In genomic region chr9:96960241-96960640, GRCm38 (mm10) we compare ENCODE assay signal across 10 mouse cellular contexts. TPM values are rescaled to one million over a fixed set of nuclear protein-coding genes. Genes with fewer than 3 reads are reported as not detected.
A peak's percentile ranks its signal among the peaks of the same experiment; 100 is the strongest.
DNase-seq lines count a peak whose midpoint lies in the region; ATAC-seq and TF ChIP-seq lines count a peak whose summit lies in the region.
"Had no signal": no experiment of that assay in that cellular context is flagged by ENCODE, and none has a peak within 500 bp of the region (broad histone marks: within the 10 kb centered on the region; RNA-seq: fewer than 3 reads in every experiment).

No protein-coding gene starts in this region.

- no peak overlapping the region for H3K9ac ChIP-seq in intestine, postnatal 0 days (ENCODE audit: low read depth, low read length)
- H3K9ac ChIP-seq in intestine, embryonic 16.5 days (ENCODE audit: low read depth, low read length): no peak overlapping the region

- TF ChIP-seq CTCF in intestine, postnatal 0 days (IDR thresholded peaks at IDR 0.05; ENCODE audit: low read depth): peak; percentile 73
- peak; percentile 25; the same call in 1 of the 2 replicates for TF ChIP-seq CTCF in G1E (IDR thresholded peaks at IDR 0.05; ENCODE audit: low read depth, low read length)

- peak; percentile 24 to 25 for DNase-seq in B cell, adult 2 months
- DNase-seq in G1E (ENCODE audit: low spot score): no peak
- peak; percentile 56 to 80 for DNase-seq in kidney, postnatal 36 days
- DNase-seq in ovary, adult 18-20 months (ENCODE audit: low spot score): no peak
- no peak for DNase-seq in gastrocnemius, adult 18-20 months (ENCODE audit: low spot score)
- no peak for DNase-seq in layer of hippocampus, postnatal 25 days (ENCODE audit: extremely low spot score in 1 of 2, low spot score in 1 of 2)

- peak overlapping the region; percentile 3; the same call in 1 of the 2 replicates for H3K27ac ChIP-seq in intestine, postnatal 0 days (ENCODE audit: low read depth, low read length)
- no peak overlapping the region for H3K27ac ChIP-seq in intestine, embryonic 16.5 days (ENCODE audit: low read length)
- H3K27ac ChIP-seq: embryonic facial prominence, embryonic 10.5 days had no signal

- 0 out of 2 replicates have a peak, but pooled peaks cover 9% of the 10 kb centered on the region for H3K4me1 ChIP-seq in intestine, postnatal 0 days (replicated peaks; ENCODE audit: control insufficient read depth, insufficient read depth, low read length)
- H3K4me1 ChIP-seq in intestine, embryonic 16.5 days (ENCODE audit: control insufficient read depth, insufficient read depth, low read length): peaks cover 44% of the 10 kb centered on the region
- H3K4me1 ChIP-seq in G1E (ENCODE audit: insufficient read depth, low read depth, low read length): no peaks in the 10 kb centered on the region

- H3K4me2 ChIP-seq in intestine, postnatal 0 days (replicated peaks; ENCODE audit: low read depth): no peak overlapping the region
- H3K4me2 ChIP-seq in intestine, embryonic 16.5 days (ENCODE audit: low read depth, low read length): no peak overlapping the region

- ATAC-seq in intestine, postnatal 0 days: no peak
- no peak for ATAC-seq in intestine, embryonic 16.5 days
- ATAC-seq in G1E (ENCODE audit: extremely low read depth, insufficient number of reproducible peaks, low FRiP score, poor library complexity, severe bottlenecking): no peak
- ATAC-seq: hindbrain, embryonic 16.5 days had no signal

- no peaks in the 10 kb centered on the region for H3K9me3 ChIP-seq in intestine, postnatal 0 days (ENCODE audit: control insufficient read depth)
- no peaks in the 10 kb centered on the region for H3K9me3 ChIP-seq in intestine, embryonic 16.5 days (ENCODE audit: control insufficient read depth, low read length)
- H3K9me3 ChIP-seq in G1E (replicated peaks): no peaks in the 10 kb centered on the region; the same call in 1 of the 2 replicates

- 72% methylated on average over 4 of the region's 4 CpGs for WGBS in intestine, postnatal 0 days
- 85% methylated on average over 4 of the region's 4 CpGs for WGBS in intestine, embryonic 16.5 days

- no peaks in the 10 kb centered on the region for H3K36me3 ChIP-seq in intestine, postnatal 0 days (ENCODE audit: control insufficient read depth, insufficient read depth)
- H3K36me3 ChIP-seq in intestine, embryonic 16.5 days (ENCODE audit: control insufficient read depth, insufficient read depth, low read length): no peaks in the 10 kb centered on the region
- no peaks in the 10 kb centered on the region for H3K36me3 ChIP-seq in G1E (replicated peaks)

- no peak overlapping the region for H3K4me3 ChIP-seq in intestine, postnatal 0 days (ENCODE audit: low read depth, low read length)
- H3K4me3 ChIP-seq in intestine, embryonic 16.5 days (ENCODE audit: low read length): no peak overlapping the region
- H3K4me3 ChIP-seq in G1E (ENCODE audit: low read depth, low read length): no peak overlapping the region
- H3K4me3 ChIP-seq: embryonic facial prominence, embryonic 10.5 days had no signal

- H3K27me3 ChIP-seq in intestine, postnatal 0 days (replicated peaks; ENCODE audit: control insufficient read depth, insufficient read depth, low read length): no peaks in the 10 kb centered on the region
- H3K27me3 ChIP-seq in intestine, embryonic 16.5 days (replicated peaks; ENCODE audit: control insufficient read depth, insufficient read depth, low read length): no peaks in the 10 kb centered on the region
- H3K27me3 ChIP-seq in G1E (ENCODE audit: insufficient read depth, low read length): no peaks in the 10 kb centered on the region

RNA-seq across cellular contexts. Expression of gene Spsb4, which starts 58.4 kb away (rescaled TPM):
- 23.4 and 25.0 TPM in 2 replicates for polyA plus RNA-seq in intestine, postnatal 0 days (2015; fragmentation: Nextera tagmentation; extraction: Ambion mirVana)
- polyA plus RNA-seq in intestine, embryonic 16.5 days (2015; fragmentation: Nextera tagmentation; extraction: Ambion mirVana): 28.7 and 34.0 TPM in 2 replicates
- total RNA-seq in G1E (2014; fragmentation: Nextera tagmentation) (not detected in 2 replicates), G1E (2017) (not detected in 2 replicates)
- not detected in 2 replicates for polyA plus RNA-seq in G1E (2012)
- total RNA-seq in gastrocnemius, adult 18-20 months (2021): 1 to 10 TPM; 1.3 to 2.2 TPM
- 1 to 10 TPM; 5.1 to 6.1 TPM for total RNA-seq in layer of hippocampus, postnatal 25 days (2021)

Comparison
In these comparisons a context has a peak if more than half of its experiments do, and no peak if none do; other contexts are left out.
1. DNase-seq: peak in B cell, adult 2 months (2 of 2) and kidney, postnatal 36 days (2 of 2); none in G1E (single experiment), ovary, adult 18-20 months (single experiment), gastrocnemius, adult 18-20 months (single experiment) and layer of hippocampus, postnatal 25 days (0 of 2).